Mouse (Mus musculus): ENCODE measurements at regions not wholly inside any gene's neighbourhood (a gene's known extent, or its start where the extent isn't known, plus 50 kb on each side); places are given as distances from the start of the nearest gene placed in this dataset.

- no peak overlapping the region for H3K27ac ChIP-seq (ENCODE audit: low read depth)
- ATAC-seq (ENCODE audit: insufficient read depth) = no peak
- H3K9ac ChIP-seq = no peak overlapping the region
- no peaks in the 10 kb centered on the region for H3K9me3 ChIP-seq (ENCODE audit: low read depth, low read length)
- H3K36me3 ChIP-seq (ENCODE audit: insufficient read depth) = no peaks in the 10 kb centered on the region
- H3K4me2 ChIP-seq = no peak overlapping the region
- no peak for DNase-seq
- TF ChIP-seq CTCF (IDR thresholded peaks at IDR 0.05; ENCODE audit: low read depth) = peak; percentile 3; the same call in 1 of the 2 replicates
- H3K4me3 ChIP-seq (ENCODE audit: low read depth, low read length) = no peak overlapping the region
- H3K27me3 ChIP-seq (ENCODE audit: insufficient read depth, low read length) = no peaks in the 10 kb centered on the region
- no peaks in the 10 kb centered on the region for H3K4me1 ChIP-seq (ENCODE audit: insufficient read depth)
- 83% methylated on average over 2 of the region's 2 CpGs for WGBS
These were observed 52.0 kb upstream of the Morc2a start for GRCm38 (mm10) chr11:3597002-3597401.

GRCm38 (mm10) chr11:3594574-3594973, 54.2 kb upstream of the Smtn start:
- WGBS = 81% methylated on average over 3 of the region's 3 CpGs
- H3K9ac ChIP-seq = no peak overlapping the region
- no peaks in the 10 kb centered on the region for H3K9me3 ChIP-seq (ENCODE audit: low read depth, low read length)
- H3K4me3 ChIP-seq (ENCODE audit: low read depth, low read length) = no peak overlapping the region
- no peaks in the 10 kb centered on the region for H3K4me1 ChIP-seq (ENCODE audit: insufficient read depth)
- no peak for TF ChIP-seq CTCF (IDR thresholded peaks at IDR 0.05; ENCODE audit: low read depth)
- H3K27me3 ChIP-seq (ENCODE audit: insufficient read depth, low read length) = no peaks in the 10 kb centered on the region
- DNase-seq (no peak), ATAC-seq (ENCODE audit: insufficient read depth) (no peak)
- no peaks in the 10 kb centered on the region for H3K36me3 ChIP-seq (ENCODE audit: insufficient read depth)
- no peak overlapping the region for H3K4me2 ChIP-seq
- no peak overlapping the region for H3K27ac ChIP-seq (ENCODE audit: low read depth)

GRCm38 (mm10) chr11:3591123-3591522, 50.7 kb upstream of the Smtn start:
- H3K4me3 ChIP-seq (ENCODE audit: low read depth, low read length) = no peak overlapping the region
- DNase-seq (no peak), ATAC-seq (ENCODE audit: insufficient read depth) (no peak)
- H3K9me3 ChIP-seq (ENCODE audit: low read depth, low read length) = no peaks in the 10 kb centered on the region
- H3K27ac ChIP-seq (ENCODE audit: low read depth) = no peak overlapping the region
- WGBS = 71% methylated on average over 7 of the region's 7 CpGs
- H3K27me3 ChIP-seq (ENCODE audit: insufficient read depth, low read length) = no peaks in the 10 kb centered on the region
- no peak overlapping the region for H3K4me2 ChIP-seq
- H3K36me3 ChIP-seq (ENCODE audit: insufficient read depth) = no peaks in the 10 kb centered on the region
- H3K9ac ChIP-seq = no peak overlapping the region
- no peaks in the 10 kb centered on the region for H3K4me1 ChIP-seq (ENCODE audit: insufficient read depth)
- TF ChIP-seq CTCF (IDR thresholded peaks at IDR 0.05; ENCODE audit: low read depth) = no peak
